Mouse (Mus musculus): ENCODE data around the gene Slc6a4.

The Slc6a4 gene

DNA sequence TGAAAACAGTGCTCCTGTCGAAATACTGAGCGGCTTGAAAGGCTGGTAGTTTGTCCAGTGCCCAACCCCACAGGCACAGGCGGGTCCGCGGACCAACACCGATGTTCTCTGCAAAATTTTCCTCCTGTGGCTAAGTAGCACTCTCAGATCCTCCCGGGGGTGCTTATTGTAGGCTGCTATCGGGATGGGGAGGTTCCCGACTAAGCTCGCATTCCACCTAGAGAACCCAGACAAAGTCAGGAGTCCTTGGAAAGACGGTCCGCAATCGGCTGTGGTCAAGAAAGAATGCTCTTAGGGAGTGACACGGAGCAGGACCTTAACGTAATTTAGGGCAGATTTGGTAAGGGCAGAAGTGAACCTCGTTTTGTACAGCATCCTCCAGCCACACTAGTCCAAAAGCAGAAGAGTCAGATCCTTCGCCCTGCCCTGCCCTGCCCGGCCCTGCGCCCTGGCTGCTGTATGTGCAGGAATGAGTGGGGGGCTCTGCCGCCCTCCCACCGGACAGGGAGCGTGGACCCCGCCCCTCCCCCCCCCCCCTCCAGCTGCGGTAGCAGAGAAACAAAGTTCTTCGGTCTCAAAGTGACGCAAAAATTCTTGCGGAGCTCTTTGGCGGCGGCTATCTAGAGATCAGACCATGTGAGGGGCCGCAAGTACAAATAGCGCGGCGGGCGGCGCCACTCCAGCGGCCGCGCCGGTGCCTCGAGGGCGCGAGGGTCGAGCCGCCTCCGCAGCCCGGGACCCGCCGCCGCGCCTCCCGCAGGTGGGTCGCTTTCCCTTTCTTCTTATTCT lies at the start of gene Slc6a4:
Slc6a4 (plus strand) TSS at position 688 of the 789 bp plus-strand sequence.
- DNase-seq (ENCODE audit: low read depth, low spot score), result peak; percentile 40

DNA sequence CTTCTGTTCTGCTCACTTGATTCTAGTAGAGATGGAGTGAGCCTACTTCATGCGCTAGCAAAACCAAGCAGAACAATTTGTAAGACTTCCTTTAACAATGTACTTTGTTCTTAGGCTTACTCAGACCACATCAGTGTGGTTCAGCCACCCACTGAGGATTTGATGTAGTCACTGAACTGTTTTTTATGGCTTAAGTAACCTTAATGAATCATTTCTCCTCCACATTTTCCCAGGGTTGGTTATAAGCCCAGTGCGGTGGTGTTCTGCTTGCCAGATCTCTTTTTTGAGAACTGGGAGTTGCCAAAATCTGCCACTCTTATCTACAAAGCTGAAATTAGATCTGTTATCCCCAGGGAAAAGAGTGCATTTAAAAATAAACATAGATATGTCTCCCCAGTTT lies 44.9 kb upstream of the Slc6a4 start:
- DNase-seq (ENCODE audit: low read depth, low spot score), result no peak

DNA sequence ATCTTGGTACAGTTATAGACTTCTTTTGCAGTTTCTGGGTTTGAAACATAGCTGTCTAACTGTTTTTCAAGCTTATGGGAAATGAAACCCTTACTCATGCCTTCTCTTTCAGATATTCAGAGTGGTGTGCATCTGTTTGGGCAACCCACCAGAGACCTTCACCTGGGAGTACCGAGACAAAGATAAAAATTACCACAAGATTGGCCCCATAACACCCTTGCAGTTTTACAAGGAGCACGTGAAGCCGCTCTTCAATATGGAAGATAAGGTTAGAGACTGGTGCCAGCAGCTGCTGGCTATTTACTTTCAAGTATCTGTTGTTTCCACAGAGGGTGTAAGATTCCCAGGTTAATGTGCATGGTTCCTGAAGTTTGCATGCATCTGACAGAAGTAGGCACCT lies 32.7 kb upstream of the Slc6a4 start:
- no peak for DNase-seq (ENCODE audit: low read depth, low spot score)

DNA sequence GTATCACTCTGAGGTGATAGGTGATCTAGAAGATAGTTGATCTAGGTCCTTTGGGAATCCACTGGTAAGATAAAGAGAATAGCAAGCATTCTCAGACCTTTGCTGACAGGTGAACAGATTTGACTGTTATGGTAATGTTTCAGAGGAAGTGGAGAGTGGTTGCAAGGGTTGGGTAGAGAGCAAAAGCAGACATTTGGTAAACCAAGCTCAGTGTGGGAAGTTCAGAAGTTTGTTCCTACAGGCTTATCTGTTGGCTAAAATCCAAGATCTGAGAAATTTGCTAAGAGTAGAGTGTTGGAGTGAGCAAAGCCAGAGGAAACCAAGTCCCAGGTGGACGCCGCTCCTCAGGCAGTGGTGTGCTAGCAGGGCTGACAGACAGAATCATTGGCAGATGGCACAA lies 28.1 kb upstream of the Slc6a4 start:
- DNase-seq (ENCODE audit: low read depth, low spot score), result no peak

DNA sequence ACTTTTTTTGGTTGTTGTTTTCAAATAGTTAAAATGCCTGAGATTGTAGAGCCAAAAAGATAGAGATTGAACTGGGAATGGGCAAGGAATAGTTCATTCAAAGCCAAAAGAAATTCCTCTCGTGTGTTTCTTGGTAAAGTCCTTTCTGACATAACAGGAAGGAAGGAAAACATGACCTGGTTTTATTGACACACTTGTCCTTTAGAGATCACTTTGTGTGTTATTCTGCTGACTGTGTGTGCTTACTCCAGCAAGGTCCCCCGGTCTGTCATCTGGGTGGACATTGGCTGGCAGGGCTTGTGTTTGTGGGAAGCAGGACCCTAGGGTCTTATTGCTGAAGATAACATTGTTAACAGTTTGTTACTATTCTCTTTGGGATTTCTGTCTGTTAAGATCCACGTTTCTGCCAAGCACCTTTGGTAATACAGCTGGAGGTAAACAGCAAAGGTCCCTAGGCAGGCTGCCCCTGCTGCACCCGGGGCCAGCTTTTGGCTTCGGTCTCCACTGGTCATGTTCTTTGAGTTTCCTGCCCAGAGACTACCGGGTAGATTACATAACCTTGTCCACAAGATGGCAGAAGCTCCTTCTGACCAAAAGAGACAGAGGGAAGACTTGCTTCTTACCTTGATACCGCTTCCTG lies 23.6 kb upstream of the Slc6a4 start:
- no peak for DNase-seq (ENCODE audit: low read depth, low spot score)

DNA sequence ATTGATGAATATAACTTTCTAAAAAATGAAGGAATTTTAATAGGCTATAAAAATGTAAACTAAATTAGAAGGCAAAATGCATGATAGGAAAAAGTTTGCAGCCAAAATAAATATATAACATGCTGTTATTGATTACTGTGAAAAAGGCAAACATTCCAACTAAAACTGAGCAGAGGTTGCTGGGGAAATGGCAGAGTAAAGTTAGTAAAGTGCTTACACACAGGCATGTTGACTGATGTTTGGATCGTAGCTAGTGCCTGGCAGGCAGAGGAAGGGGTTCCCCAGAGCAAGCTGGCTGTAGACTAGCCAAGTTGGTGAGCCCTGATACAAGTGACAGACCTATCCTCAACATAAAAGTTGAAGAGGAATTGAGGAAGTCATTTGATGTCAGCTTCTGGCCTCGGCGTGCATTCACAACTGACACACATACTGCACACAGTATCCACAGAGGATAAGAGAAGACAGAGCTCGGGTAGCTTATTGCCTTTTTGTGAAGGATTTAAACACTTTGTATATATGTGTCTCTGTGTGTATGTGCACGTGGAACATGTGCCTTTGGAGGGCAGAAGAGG lies 16.7 kb upstream of the Slc6a4 start:
- DNase-seq (ENCODE audit: low read depth, low spot score), result no peak

DNA sequence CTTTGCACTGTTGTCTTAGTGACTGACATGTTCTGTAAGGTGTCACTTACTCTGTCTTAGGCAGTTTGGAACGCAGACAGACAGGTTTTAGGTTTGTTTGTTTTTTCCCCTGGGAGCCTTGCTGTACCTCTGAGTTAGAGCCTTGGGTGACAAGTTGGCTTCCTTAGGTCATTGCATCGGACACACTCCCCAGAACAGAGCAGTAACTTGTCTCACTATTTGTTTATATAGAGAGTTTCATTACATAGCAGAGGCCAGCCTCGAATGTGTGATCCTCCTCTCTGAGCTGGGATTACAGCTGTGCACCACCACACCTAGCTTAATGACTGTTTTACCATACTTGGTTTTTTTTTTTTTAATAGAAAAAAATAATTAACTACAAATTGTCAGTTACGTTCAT lies 16.0 kb upstream of the Slc6a4 start:
- no peak for DNase-seq (ENCODE audit: low read depth, low spot score)

DNA sequence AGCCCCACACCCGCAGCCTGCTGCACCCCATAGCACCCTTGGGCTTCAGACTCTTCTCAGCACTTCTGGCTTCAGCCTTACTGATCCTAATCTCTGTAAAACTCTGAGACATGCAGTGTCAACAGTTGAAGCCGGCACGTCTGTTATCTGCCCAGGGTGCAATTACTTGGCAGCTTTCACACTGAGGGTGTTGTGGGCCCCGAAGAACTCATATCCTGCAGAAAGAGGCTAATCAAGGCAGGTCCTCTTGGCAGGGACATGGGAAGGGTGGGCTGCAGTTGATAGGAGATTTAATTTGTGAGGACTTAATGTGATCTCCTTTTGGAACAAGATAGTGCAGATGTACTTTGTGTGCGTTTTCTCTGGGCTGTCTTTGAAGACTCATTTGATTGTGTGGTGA lies 14.8 kb upstream of the Slc6a4 start:
- no peak for DNase-seq (ENCODE audit: low read depth, low spot score)

DNA sequence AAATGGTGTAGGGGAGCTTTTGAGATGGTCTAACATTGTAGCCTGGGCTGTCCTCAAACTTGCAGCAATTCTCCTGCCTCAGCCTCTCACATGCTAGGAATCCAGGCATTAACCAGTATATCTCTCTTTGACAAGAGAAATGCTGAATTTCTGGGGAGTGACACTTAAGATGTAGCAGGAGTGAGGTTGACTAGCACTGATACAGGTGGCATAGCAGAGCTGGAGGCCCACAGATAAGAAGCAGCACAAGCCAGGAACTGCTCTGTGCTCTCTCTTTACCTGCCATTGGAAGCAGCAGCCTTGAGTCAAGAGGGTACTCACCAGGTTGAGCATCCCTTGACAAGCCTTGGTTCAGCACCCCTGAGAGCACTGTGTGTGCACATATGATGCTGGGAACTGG lies 14.2 kb upstream of the Slc6a4 start:
- no peak for DNase-seq (ENCODE audit: low read depth, low spot score)

DNA sequence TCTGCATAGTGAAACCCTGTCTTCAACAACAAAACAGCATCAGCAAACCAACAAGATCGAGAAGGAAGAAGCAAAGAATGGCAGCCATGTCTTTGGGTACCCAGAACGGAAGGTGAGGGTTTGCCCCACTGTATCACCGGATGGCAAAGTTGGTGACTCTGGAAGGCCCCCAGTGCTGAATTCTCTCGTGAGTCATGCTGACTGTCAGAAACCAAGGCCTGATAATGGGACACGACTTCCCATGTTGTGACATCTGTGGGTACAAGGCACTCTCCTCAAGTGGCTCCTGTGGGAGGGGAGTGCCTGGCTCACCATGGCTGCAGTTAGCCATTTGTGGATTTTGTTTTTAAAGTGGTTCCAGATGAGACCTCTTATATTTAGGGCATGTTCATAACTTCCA lies 7.6 kb upstream of the Slc6a4 start:
- no peak for DNase-seq (ENCODE audit: low read depth, low spot score)

DNA sequence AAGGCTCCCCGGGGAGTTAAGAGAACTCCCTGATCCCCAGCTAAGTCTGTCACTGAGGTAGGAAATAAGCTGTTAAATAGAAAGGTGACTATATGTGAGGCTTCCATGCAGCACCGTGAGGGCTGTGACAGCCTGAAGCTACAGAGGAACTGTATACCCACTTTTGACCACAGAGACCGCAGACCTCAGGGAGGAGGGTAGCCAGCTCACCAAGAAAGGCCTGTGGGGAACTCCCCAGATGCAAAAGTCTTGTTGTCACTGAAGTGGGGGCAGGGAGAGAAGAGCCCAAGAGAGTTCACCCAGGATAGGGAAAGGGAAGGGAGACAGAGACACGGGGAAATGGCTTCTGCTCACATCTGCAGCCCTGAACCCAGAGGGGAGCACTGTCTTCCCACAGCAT lies 5.5 kb upstream of the Slc6a4 start:
- DNase-seq (ENCODE audit: low read depth, low spot score), result peak; percentile 69

DNA sequence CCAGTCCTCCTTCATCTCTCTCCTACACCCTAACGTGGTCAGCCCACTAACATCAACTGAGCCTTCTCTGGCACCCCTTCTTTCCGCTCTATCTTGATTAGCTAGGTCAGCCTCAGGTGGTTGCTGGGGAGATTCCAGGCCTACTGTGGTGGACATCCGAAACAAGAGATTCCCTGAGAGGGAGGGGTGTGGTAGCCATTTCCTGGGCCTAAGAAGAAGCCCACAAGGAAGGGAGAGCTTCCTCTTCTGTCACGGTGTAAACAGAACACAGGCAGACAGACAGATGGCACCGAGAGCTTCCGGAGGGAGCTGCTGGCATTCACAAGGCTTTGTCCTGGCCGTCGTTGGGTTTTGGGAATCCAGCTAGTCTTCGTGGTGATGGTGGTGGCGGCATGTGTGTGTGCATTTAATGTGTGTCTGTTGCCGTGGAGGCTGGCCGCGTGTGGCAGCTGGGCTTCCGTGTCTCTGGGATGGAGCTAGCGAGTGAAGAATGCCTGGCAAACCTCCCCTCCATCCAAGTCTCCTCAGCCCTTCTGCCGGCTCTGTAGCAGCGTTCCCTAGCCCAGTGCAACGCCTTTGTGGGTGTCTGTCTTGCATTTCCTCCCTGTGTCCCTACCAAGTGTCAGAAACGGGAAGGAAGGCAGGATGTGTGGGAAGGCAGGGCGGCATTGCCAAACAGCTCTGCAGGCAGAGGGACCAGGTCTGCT lies 2.3 kb upstream of the Slc6a4 start:
- no peak for DNase-seq (ENCODE audit: low read depth, low spot score)

DNA sequence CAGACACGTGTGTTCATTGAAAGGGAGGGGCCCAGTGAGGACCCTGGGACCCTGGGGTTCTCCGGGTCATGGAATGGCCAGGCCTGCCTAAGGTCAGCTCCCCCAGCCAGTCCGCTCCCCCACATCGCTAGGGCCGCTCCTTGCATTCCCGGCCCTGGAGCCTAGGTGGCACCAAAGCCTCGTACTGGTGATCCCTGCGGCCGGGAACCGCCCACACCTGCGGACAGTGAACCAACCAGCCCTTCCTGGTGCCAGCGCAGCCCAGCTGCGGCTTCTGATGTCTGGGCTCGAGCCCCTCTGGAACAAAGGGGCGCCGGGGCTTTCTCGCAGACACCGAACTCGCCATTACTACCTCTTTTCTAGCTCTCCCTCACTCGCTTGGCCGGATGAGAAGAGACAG lies 1.1 kb upstream of the Slc6a4 start:
- DNase-seq (ENCODE audit: low read depth, low spot score), result peak; percentile 78

DNA sequence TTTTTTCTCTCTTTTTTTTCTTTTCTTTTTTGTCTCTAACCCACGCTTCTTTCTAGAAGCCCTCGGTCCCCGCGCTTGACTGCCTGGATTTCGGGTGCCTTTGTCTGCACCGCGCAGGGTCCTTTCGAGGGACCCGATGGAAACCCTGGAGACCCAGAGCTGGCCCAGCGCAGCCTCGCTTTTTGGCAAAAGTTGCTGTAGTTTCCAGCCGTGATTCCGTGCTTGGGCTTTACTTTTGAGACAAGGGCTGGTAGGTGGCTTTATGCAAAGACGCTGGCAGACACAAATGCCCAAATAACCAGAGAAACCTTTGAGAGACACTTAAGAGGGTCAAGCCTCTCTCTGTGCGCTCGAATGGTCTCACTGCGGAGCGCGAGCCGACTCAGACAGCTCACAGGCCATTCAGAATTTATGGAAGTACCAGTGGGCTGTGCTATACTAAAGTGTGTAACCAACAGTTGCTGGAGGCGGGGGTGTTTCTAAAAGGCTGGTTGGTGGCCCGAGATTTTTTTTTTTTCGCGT lies 363 bp downstream of the Slc6a4 start:
- DNase-seq (ENCODE audit: low read depth, low spot score), result no peak

DNA sequence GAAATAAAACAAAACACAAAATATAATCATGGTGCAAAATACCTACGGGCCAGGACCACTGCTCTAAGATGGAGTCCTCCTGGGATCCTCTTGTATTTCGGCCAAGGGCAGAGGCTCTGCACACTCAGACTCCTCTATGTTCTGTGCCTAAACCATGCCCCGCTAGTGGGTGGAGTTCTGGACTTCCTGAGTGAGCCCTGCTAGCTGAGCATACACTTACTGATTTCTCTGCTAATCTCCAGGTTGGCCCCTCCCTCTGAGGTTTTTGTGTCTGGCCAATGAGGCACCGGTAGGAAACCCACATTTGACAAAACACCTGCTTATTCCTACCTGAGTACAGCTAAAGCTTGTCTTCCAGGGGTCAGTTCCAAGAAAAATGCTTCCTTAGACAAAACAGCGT lies 2.3 kb downstream of the Slc6a4 start:
- peak; percentile 32 for DNase-seq (ENCODE audit: low read depth, low spot score)

DNA sequence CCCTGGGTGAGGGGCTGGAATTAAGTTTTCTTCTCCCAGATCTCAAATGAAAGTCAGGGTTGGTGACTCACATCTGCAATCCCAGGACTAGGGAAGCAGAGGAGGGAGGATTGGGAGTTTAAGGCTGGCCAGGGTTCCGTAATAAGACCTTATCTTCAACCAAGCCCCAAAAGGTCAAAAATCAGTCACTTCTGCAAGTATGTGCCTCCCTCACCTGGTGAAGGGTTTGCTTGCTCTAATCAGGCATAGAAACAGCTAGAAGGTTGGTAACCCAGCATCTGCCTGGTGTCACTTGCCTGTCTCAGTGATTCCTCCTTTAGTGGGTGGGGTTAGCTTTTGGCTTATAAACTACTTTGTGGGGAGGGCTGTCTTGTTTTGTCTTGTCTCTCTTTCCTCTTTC lies 4.0 kb downstream of the Slc6a4 start:
- no peak for DNase-seq (ENCODE audit: low read depth, low spot score)

DNA sequence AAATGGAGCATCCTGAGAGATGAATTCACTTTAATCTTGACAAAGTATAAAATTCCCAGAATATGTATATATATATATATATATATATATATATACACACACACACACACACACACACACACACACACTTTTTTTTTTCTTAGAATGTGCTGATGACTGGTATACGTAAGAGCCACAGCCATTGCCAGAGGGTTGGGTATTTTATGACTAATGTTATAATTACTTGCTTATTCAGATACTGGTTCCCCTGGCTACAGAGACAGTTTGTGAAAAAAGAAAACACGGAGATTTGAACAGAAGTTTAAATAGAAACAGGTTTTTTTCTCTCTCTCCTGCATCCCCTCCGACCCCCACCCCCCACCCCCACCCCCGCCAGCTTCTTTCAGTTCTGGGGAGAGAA lies 7.5 kb downstream of the Slc6a4 start:
- DNase-seq (ENCODE audit: low read depth, low spot score), result no peak

DNA sequence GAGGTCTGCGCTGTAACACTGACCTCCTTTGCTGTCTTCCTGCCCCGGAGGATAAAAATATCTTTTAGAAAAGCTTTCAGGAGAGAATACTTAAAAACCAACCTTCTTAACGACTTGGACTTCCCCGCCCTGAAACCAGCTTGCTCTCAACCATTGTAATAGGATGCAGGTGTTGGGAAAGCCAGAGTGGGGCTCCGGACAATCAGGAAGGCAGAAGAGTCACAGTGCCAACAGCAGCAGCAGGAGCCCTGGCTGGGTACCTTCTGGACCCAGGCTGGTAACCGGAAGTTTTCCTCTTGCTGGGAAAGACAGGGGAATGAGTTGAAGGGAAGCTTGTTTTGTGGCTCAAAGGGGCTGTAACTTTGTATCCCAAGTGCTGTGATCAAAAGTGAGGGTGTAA lies 8.2 kb downstream of the Slc6a4 start:
- DNase-seq (ENCODE audit: low read depth, low spot score), result no peak

DNA sequence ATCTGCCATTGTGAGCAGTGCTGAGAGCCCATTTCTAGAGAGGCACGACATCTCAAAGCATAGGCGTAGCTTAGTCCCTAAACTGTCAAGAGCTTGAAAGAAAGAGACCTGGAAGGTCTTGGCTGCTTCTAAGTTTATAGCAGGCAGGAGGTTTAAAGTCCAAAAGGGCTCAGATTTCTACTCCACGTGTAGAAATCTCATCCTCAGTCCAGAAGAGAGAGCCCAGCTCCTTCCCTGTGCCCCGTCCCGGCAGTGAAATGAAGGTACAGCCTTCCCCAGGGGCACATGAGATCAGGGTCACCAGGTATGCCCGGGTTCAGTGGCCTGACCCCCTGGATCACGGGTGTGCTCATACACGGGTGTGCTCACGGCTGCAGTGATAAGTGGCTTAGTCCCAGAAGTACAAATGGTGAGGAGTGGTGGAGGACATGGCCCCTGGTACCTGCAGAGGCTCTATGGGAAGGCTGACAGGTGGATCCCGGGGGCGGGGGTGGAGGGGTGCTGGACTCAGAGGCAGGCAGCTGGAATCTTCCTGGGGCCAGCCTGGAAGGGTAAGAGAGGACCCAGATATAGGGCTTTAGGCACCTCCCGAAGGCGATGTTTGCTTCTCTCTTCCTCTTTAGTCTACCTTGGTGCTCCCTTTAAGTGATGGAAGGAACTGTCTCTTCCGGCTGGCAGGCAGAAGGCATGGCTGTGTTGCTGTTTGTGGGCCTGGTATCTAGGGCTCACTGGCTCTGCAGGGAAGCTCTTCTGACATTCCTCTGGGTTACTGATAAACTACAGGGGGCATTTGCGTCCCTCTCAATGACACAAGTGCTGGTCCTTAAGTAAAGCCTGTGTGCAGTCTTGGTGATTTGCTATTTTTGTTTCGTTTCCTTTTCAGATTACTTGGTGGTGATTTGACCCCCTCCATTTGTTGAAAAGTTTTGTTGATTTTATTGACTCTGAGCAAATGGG lies 10.9 kb downstream of the Slc6a4 start:
- no peak for DNase-seq (ENCODE audit: low read depth, low spot score)

DNA sequence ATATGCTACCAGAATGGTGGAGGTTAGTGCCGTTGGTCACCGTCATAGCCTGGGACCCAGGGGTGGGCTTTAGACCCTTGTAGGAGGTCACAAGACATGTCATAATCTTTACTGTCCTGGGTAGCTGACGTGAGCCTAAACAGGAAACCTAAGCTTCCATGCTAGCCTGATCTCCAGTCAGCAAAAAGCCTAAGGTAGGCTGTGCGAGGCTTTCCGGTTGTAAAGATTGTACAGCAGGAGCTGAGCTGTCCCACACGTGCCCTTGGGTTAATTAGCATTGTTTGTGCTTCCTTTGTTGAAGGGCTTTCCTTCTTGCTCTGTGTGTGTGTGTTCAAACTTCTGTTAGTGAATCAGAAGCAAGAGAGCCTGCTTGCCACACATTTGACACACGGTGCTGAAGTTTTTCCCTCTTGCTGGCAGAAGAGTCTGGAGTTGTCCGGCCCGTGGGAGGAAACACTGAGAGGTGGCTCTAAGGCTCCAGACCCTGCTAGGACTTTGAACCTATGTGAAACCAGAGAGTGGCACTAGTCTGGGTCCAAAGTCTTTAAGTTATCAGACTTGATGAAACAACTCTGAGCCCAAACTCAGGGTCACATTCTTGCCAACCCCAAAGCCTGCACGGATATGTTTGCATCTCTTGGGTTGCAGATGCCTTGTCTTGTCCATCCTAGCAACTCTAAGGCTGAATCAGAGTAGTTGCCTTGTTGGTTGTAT lies 12.5 kb downstream of the Slc6a4 start:
- DNase-seq (ENCODE audit: low read depth, low spot score), result no peak
